Mouse (Mus musculus) G1E (cell line): Measurements from ENCODE around the gene Fabp7.

ENCODE experiments used
- CTCF ChIP-seq: IDR thresholded peaks from 2 replicates; pipeline ENCODE4 v1.5.1; 2012; ENCODE audit warnings: low read depth, low read length, inconsistent platforms, mixed read lengths
- GATA1 ChIP-seq: IDR thresholded peaks from 2 replicates; pipeline ENCODE4 v1.6.1; 2012; ENCODE audit warnings: borderline replicate concordance, low read length, inconsistent platforms, mixed read lengths
- GATA2 ChIP-seq: IDR thresholded peaks from 2 replicates; pipeline ENCODE4 v1.6.1; 2012; ENCODE audit warnings: low read depth, low read length, inconsistent platforms, borderline replicate concordance
- TAL1 ChIP-seq: conservative IDR thresholded peaks from 2 replicates; pipeline ENCODE4 v1.6.1; 2012; ENCODE audit warnings: low read depth, low read length, inconsistent platforms, mixed read lengths

- TF ChIP-seq CTCF (no peak), TAL1 (no peak), GATA2 (no peak), GATA1 (no peak)
Measured at GRCm38 (mm10) chr10:57796057-57796456, 11.4 kb downstream of the Fabp7 start.
